Mouse (Mus musculus) adrenal gland, adult (tissue): ENCODE data around the gene Stox2.

Experiments
- DNase-seq, 2 experiments: peaks; one replicate each; pipeline ENCODE4 v3.0.0; 2022 to 2023; ENCODE audit warnings: low spot score in 1 of 2; ENCODE audit not compliant: inconsistent age in 2 of 2

The Stox2 gene

DNA sequence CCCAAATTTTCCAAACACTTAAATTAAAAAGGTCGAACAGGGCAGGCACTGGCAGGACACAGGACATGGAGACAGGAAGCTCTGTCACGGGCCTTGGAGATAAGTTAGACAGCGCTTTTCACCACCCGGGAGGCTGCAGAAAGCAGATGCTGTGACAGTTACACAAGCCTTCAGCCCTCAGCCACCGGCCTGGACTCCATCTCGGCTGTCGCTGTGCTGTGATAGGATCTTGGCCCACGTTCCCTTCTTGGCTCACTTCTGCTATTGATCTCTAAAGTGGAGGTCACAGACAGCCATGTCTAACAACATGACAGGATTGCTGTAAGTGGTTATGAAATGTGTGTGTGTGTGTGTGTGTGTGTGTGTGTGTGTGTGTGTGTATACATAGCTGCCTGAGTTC is 82.9 kb downstream of the Stox2 start:
- DNase-seq = peak; percentile 20 to 57

DNA sequence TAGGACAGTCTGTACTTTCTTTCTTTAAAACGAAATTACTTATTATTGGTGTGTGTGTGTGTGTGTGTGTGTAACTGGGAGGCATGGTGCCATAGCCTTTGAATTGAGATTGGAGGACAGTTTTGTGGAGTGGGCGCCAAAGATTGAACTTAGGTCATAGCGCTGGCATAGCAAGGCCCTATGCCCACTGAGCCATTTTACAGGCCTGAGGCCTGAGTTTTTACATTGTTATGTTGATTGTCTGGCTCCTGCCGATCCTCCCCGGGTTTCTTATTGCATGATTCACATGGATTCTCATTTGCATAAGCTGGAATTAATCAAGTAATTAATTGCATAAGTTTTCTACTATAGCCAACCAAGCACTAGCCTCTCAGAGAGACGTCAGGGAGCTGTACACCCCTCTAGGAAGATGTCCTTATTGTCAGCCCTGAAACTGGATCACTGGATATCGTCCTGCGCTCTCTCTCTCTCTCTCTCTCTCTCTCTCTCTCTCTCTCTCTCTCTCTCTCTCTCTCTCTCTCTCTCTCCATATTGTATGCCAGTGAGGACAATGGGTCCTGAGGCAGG is 90.7 kb downstream of the Stox2 start:
- no peak for DNase-seq

DNA sequence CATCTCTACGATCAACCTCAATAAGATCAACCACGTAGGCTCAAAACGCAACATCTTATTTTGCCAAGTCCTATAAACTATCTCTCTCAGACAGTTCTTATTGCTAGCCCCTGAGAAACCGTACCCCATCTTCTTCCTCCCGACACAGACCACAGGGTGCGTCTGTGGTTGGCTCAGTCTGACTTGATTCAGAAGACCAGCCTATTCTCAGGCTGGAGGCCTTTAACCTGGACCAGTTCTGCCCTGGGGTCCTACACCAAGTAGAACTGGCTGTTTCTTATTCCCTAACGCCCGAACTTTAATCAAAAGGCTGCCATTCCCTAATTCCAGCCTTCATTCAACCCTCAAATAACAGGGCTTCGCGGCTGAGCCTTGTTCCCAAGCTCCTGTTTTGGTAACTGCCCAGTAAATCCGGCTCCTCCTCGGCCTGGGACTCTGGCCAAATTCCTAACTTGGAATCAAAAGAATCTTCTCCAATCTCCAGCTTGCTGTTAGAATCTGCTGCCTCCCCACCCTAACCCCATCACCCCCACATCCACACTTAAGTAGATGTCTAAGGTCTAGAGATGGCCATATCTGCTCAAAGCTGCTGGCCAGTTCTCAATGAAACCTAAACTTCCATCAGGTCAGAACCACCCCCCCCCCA is 91.5 kb downstream of the Stox2 start:
- DNase-seq = peak in 1 of 2 experiments; percentile 63

DNA sequence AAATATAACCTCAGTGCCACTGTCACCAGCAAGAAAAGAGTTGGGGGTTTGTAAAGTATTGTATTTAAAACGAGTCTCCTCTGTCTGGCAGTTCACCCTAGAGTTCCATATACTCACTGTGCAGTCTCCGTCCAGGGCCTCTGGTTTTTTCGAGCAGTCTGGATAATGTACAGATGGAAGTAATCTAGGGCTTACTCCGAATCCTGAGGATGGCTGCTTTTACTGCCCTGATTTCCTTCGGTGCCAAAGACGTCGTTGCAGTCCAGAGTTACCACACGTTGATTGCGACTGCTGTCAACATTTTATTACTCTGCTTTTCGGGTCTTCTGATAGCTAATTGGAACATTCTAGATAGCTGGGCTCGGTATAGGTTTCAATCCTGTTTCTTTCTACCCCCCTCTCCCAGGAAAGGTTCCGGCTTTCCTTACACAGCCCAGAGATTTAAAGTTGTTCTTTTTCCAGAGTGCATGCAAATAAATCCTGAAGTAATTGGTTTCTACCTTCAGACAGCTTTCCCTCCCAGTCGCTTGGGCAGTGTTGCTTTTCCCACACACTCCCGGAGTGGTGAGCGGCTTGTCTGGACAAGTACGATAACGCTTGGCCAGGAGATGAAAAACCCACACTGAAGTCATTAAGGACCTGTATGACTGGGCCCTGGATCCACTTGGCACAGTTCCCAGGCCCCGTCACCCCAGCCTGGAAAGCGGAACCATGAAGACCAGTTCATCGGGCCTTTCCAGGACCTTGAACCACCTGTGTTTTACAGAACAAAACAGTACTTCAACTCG is 94.1 kb downstream of the Stox2 start:
- DNase-seq = peak; percentile 27 to 62

DNA sequence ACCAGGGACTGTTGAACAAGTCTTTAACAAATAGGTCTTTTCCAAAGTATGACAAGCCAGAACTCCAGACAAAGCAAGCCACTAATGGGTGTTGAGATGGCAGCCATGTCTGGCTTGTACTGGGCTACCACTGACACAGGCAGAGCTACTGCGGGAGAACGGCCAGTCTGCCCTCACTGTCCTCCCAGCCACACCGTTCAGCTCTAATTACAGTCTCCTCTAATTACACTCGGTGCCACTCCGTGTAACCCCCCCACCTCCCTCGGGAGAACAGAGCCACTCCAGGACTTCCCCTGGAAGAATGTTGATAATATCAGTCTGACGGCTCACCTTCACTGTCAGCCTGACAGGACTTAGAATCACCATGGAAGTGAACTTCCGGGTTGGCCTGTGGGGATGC is 97.1 kb downstream of the Stox2 start:
- no peak for DNase-seq

DNA sequence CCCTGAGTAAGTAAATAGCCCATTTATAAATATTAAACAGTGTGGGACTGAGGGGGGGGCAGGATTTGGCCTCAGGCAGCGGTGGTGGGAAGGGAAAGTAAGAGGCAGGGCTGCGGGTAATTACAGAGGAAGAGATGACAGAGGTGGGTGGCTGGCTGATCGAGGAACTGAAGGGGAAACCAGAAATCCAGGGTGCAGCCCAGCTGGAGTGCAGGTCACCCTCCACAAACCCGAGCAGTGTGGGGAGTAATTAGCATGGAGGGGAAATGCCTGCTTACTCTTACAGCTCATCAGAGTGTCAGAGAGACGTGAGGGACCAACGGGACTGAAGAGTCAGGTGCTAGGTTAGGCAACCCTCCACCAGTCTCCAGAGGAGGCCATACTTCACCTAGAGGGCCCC is 98.4 kb downstream of the Stox2 start:
- DNase-seq = no peak

DNA sequence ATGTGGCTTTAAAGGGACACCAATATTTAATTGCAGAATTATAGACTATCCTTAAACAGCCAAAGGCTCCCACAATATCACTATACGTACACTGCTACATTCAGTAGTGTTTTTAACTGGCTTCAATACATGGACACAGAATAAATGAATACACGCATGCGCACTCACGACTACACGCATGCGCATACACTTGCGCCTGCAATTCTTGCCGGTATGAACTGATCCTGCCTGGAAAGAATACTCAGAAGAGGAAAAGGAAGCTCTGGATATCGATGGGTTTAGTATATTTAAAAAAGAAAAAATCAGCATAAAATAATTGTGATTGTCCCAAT is 100.4 kb downstream of the Stox2 start:
- no peak for DNase-seq

DNA sequence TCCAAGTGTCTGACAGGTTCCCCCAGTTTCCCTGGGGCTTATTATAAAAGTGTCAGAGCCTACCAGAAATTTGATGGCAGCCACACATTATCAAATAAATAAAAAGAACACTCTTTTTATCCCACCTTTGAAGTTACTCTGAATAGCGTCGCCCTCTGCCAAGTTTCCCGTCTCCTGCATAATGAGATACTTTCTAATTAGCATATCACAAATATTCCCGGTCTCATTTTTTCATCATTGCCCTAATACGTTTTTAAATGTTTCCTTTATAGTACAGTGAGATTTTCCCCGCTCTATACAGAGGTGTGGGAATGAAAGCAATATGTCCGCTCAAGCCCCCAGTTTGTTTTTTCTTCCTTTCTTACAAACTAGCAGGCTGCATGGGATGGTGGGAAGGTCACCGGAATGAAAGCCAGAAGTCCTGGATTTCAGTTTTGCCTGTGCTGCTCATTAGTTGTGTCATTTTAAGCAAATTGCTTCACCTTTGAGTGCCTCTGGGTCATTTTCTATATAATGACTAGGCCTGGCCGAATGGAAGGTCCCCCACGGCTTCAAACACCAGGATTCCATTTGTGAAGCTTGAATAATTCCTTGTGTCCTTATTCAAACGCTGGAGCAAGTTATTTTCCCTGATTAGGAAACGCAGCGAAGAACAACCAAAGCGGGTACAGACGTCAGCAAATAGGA is 100.9 kb downstream of the Stox2 start:
- DNase-seq = no peak

DNA sequence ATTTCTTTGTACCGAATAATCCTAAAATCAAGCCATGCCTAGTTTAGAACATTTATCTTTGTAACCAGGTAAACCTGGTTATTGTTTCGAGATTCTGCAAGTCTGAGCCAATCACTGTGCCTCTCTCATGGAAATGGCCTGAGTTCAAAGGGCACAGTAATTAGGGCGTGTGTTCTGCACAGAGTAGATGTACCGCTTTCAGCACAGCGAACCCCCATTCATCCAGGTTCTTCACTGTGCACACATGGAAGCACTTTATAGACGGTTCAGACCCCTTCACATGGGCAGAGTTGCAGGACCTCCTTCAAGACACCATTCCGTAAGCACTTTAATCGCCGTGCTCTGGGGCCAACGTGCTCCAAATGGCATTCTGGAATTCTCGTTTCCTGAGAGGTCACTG is 104.7 kb downstream of the Stox2 start:
- no peak for DNase-seq

DNA sequence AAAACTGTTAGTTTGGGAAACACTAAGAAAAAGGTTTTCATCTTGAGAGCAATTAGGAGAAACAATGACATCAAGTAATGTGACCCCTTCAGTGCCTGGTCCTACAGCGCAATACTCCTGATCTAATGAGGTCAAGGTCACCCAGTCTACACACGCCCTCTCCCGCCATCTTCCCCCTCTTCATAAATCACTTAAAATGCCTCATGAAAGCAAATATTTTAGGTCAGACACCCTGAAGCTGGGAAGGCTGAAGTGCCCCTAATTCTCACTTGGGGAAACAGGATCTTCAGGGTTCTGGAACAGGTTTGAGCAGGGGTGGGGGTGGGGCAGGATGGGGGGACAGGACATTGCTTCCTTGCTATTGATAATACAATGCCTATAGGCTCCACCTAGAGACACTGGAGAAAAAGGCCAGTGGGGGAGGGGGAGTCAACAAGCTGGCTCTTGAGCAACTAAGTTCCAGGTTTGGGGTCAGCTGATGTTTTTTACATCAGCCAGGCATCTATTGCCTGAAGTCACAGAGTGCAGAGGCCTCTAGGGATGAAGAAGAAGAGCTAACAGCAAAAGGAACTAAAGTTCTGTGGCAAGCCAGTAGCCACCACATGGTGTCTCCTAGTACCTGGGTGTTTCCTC is 107.4 kb downstream of the Stox2 start:
- no peak for DNase-seq

DNA sequence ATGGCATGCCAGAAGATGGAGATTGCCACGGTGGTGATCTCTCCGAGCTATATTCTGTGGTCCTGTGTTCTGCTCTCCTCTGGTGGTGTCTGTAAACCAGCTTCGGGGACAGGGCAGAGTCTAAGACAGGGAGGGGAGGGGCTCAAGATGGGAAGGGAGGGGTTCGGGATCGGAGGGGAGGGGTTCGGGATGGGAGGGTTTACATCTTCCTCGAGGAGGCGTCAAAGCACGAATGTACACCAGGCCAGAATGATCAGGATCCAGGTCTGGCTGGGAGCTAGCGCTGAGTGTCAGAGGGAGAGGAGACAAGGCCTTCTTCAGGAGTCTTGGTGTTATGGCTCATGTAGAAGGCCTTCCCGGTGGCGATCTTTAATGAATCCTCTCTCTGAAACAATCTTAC is 109.7 kb downstream of the Stox2 start:
- no peak for DNase-seq

DNA sequence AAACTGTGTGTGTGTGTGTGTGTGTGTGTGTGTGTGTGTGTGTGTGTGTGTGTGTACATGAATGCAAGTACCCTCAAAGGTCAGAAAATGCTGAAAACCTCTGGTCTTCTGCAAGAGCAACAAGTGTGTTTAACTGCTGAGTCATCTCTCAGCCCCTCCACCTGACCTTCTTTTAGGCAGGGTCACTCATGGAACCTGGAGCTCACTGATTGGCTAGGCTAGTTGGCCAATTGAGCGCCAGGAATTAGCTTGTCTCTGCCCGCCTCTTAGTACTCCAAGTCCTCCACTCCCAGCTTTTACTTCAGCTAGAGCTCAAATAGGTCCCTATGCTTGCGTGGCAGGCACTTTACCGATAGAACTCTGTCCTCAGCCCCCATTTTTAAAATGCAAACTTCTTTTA is 110.2 kb downstream of the Stox2 start:
- no peak for DNase-seq

DNA sequence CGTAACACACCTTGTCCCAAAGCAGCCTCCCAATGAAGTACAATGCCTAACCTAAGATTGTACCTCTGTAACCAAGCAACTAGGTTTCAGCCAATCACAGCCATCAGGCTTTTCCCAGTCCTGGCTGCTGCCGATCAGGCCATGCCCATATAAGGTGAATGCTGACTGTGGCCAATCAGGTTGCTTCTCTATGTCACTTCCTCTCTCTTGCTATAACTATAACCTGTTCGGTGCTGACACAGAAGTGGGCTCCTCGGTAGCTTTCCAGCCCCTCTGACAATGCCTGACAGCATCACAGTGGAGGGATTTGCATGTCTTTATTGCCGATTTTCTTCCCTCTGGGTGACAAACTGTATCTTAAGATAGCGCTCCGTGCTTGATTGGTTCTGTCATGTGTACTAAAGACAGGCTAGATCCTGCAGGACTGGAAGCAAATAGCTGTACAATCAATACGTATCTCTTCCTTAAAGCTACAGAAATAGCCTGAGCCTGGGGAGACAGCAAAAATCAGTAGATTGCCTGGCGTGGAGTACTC is 111.9 kb downstream of the Stox2 start:
- DNase-seq = no peak

DNA sequence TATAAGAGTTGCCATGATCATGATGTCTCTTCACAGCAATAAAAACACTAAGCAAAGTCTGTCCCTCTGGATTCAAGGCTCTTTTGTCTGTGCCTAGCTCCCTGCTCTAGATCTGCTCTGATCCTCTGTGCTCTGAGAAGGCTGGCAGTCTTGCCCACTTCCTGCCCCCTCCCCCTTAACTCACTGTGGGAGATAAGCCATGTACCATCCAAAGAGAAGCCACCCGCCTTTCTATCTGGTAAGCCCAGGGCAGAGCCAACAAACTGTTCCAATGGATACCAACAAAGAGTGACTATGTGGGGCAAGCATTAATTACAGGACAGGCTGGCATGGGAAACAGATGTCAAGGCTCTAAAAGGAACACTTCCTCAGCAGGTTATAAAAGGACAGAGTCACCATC is 113.2 kb downstream of the Stox2 start:
- no peak for DNase-seq

DNA sequence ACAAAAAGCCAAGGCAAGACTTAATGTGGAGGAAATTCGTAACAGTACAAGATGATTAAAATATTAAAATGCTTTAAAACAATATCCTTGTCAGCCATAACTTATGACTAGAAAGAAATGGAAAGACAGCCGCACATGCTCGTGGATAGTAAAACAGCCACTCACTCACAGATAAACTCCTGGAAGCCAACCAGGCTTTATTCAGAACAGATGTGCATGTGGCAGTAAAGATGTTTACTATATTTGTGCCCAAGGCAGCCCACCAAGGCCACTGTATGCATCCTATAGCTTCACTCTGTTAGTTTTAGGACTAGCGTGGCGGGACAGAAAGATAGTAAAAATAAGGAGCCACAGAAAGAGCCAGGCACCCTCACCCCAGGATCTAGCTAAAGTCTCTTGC is 115.2 kb downstream of the Stox2 start:
- no peak for DNase-seq

DNA sequence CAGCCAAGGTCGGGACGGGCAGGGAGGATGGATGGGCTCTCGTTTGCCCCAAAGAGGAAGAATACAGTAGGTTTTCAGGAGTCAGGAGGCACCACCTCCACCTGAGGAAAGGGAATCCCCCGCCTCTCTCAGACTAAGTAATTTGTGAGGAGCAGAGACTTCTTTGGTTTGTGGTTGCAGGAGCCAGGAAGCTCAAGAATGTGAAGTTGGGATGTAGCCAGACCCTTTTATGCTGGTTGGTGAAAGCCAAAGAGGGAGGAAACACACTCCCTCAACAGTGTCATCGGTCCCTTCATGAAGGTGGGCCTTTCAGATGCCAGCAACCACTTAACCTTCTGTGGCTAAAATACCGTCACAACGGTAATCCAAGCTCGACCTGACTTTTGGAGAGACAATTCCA is 119.8 kb downstream of the Stox2 start:
- DNase-seq = no peak

DNA sequence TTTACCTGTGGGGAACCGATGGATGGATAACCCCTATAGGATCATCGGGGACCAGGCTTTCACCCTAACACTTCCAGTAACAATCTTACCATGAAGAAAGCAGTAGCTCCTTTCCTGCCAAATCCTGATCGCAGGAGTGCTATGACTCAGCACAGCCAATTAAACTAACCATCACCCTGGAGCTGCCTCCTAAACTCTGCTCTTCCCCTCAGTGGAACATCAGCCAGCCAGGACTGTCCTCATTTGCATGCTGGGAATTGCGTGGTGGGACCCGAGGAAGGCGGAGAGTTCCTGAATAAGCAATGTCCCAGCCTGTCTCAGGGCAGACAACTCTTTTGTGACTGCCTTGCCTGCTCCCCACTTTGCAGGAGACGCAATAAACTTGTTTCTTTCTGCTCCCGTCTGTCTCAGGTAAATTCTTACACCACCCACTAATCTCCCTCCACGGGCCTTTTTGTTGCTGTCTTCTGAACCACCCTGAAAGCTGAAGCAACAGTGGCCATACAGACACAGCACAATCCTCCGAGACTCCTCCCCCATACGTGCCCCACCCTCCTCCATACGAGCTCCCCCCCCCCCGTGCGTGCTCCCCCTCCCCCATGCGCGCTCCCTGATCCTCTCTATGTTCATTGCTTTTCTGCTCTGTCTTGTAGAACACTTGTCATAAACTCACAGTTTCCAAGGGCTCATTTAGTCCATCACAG is 121.9 kb downstream of the Stox2 start:
- no peak for DNase-seq

DNA sequence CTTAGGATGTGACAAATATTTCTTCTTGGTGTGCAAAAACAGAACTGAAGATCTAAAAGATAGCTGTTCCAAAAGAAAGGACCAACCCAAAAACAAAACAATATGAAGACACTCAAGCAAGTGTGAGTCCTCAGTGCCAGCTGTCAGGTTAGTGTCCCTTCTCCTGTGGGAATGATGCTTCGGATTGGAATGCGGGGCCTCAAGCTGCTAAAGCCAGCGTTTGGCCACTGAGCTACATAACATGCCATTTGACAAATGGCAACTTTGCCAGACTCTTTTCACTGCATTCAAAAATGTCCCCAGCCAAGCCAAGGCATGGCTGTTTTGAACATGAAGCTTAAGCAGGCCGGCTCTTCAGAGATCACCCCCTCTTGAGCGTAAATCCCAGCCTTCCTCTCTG is 124.9 kb downstream of the Stox2 start:
- no peak for DNase-seq

DNA sequence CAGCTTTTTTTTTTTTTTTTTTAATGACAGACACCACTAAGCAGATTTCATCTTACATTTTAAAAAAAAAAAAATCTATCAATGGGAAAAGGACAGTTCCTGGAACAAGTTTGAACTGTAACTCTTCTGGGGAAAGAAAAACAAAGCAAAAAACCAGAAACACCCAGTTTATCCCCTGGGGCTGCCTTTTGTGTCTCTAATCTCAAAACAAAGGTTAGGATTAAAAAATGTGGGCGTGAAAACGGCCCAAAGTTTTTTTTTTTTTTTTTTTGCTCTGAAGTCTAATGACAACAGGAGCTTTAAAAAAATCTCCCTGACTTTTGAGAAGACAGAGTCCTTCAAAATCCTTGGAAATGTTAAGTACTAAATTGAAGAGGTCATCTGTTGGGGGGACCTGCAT is 125.5 kb downstream of the Stox2 start:
- DNase-seq = no peak

DNA sequence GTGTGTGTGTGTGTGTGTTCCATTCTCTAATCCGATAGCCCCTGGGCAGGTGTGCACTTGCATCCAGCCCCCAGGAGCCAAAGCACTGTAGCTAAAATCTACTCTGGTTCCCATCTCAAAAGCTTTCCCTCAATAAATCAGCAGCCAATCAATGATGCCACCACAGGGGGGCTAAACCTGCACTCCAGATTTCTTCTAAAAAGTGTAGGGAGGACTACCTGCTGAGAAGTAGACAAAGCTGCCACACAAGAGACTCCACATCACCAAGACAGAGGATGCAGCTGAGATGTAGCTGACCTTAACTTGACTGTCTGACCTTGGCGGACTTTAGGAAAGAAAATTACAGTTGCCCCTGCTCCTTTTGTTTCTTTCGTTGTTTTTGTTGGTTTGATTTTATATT is 127.7 kb downstream of the Stox2 start:
- no peak for DNase-seq

DNA sequence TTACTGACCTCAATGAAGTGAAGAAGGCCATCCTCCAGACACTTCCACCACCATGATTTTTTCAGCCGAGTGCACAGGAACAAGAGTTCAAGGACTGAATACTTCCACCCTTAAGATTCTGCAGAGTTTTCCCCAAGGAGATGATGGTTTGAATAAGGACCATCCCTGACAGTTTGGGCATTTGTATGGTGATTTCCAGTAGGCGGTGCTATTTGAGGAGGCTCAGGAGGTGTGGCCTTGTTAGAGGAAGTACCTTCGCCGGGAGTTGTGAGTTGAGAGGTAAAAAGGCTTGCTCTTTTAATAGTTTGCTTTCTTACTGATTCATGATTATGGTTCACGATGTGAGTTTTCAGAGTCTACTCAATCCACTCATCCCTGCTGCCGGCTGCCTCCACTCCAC is 138.0 kb downstream of the Stox2 start:
- no peak for DNase-seq
